Mouse (Mus musculus): ENCODE measurements around the gene Dcun1d4.

- no peak for TF ChIP-seq GATA1 (IDR thresholded peaks at IDR 0.05; ENCODE audit: low read length)
- no peak for TF ChIP-seq TAL1 (IDR thresholded peaks at IDR 0.05; ENCODE audit: low read length)
Observed at GRCm38 (mm10) chr5:73566892-73567291, 86.1 kb downstream of the Dcun1d4 start.

Measured in erythroblast, embryonic 14.5 days (primary cell).